Mouse (Mus musculus) lung, embryonic 16.5 days (tissue): ENCODE measurements around the gene Mad1l1. TPM values are rescaled to one million over a fixed set of nuclear protein-coding genes. Genes with fewer than 3 reads are reported as not detected.

Experiments used
- ATAC-seq: fragments of 200-750 bp; cut with Nextera tagmentation; 2 replicates; pipeline ENCODE4 v1.8.0; 2017; ENCODE audit warnings: low read depth, mild to moderate bottlenecking, moderate library complexity
- H3K27ac ChIP-seq: fragments of 300-500 bp; sonication (generic); 2 replicates; pipeline ENCODE4 v1.5.1; 2014; ENCODE audit warnings: mild to moderate bottlenecking, control low read depth, low read length
- H3K27me3 ChIP-seq: fragments of 300-500 bp; sonication (generic); 2 replicates; pipeline ENCODE4 v1.6.1; 2014; ENCODE audit warnings: low read depth, low read length, mixed read lengths; ENCODE audit not compliant: control insufficient read depth, insufficient read depth
- H3K36me3 ChIP-seq: fragments of 300-500 bp; sonication (generic); 2 replicates; pipeline ENCODE4 v1.6.1; 2014; ENCODE audit warnings: low read length; ENCODE audit not compliant: control insufficient read depth, insufficient read depth
- H3K4me1 ChIP-seq: fragments of 300-500 bp; sonication (generic); replicated peaks from 2 replicates; pipeline ENCODE4 v1.6.1; 2014; ENCODE audit warnings: low read length, mixed read lengths; ENCODE audit not compliant: control insufficient read depth, insufficient read depth
- H3K4me2 ChIP-seq: fragments of 300-500 bp; sonication (generic); 2 replicates; pipeline ENCODE4 v1.6.1; 2014; ENCODE audit warnings: low read depth, low read length, control low read depth
- H3K4me3 ChIP-seq: fragments of 300-500 bp; sonication (generic); 2 replicates; pipeline ENCODE4 v1.5.1; 2014; ENCODE audit warnings: mild to moderate bottlenecking, low read length, control low read depth
- H3K9ac ChIP-seq: fragments of 300-500 bp; sonication (generic); 2 replicates; pipeline ENCODE4 v1.6.1; 2014; ENCODE audit warnings: low read length, control low read depth
- H3K9me3 ChIP-seq: fragments of 300-500 bp; sonication (generic); 2 replicates; pipeline ENCODE4 v1.6.1; 2016; ENCODE audit warnings: low read length; ENCODE audit not compliant: control insufficient read depth
- WGBS: fragments of 180-500 bp; shearing (Covaris S2); extraction: QIAGEN DNeasy Blood & Tissue Kit; methylation state at CpG from one replicate; pipeline ENCODE4 v1.1.7; 2014; 5-methylcytosine and 5-hydroxymethylcytosine counted together
- polyA plus RNA-seq: library from polyadenylated mRNA; unstranded; fragments of >200 nt; fragmentation: Nextera tagmentation; extraction: Ambion mirVana; gene quantifications from 2 replicates; pipeline ENCODE4 v1.2.1, GENCODE M21; 2015

Mad1l1 gene
- polyA plus RNA-seq, 1 experiment from 2014 or later: 54.1 TPM

DNA sequence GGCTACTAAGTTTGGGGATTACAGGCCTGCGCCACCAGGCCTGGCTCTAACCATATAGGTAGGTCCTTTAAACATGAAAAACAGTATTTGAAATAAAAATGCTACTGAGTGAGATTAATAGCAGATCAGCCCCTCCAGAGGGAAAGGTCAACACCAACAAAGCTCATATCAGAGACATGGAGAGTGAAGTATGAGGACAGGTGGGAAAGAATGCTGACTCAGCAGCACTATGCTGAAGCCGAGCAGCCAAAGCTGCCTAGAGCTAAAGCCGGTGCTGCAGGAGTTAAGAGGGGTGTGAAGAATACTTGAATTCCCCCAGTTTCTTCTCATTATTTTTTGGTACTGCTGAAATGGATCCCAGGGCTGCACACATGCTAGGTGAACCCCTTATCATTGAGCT is 268.9 kb downstream of the Mad1l1 start:
- no peaks in the 10 kb centered on the region for H3K27me3 ChIP-seq
- no peaks in the 10 kb centered on the region for H3K9me3 ChIP-seq
- no peak overlapping the region for H3K4me2 ChIP-seq
- no peak for ATAC-seq
- WGBS: 72% methylated on average over 3 of the region's 3 CpGs
- H3K4me1 ChIP-seq: no peaks in the 10 kb centered on the region
- H3K36me3 ChIP-seq: no peaks in the 10 kb centered on the region
- no peak overlapping the region for H3K4me3 ChIP-seq
- H3K27ac ChIP-seq: no peak overlapping the region
- no peak overlapping the region for H3K9ac ChIP-seq

DNA sequence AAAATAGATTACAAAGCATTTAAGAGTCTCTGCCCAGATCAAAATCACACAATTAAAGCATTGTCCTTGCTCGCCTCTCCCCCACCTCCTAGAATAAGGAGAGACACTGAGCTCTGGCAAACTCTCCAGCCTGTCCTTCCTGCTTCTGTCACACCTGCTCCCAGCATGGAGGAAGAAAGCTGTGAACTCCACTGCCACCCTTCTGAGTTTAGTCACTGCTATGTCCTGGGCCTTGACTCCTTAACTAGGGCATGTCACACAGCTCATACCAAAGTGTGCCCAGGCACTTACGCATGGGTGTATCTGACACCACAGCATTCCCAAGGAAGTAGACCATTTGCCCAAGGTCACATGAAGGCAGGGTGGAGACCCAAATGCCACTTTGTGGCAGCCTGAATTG is 275.9 kb downstream of the Mad1l1 start:
- Histone ChIP-seq H3K36me3 (no peaks in the 10 kb centered on the region), H3K27me3 (no peaks in the 10 kb centered on the region), H3K27ac (no peak overlapping the region), H3K9ac (no peak overlapping the region), H3K4me1 (no peaks in the 10 kb centered on the region), H3K4me3 (no peak overlapping the region), H3K9me3 (no peaks in the 10 kb centered on the region), H3K4me2 (no peak overlapping the region)
- no peak for ATAC-seq
- WGBS: 87% methylated on average over 2 of the region's 2 CpGs

DNA sequence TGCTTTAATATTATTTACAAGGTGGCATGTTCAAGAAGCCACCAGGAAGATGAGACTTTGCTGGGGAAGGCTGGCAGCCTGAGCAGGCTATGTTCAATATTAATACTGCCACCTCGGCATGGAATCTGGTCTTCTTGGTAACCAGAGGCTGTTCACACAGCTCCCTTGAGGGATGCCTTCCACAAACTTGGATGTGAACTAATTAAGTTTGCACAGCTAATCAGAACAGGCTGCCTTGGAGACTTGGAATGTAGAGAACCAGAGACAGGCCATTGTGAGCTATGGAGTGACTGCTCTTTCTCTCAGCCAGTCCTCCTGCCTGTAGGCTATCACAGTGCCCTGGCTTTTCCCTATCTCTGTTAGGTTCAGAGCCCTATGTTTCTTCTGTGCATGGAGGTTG is 278.4 kb downstream of the Mad1l1 start:
- no peak for ATAC-seq
- Histone ChIP-seq H3K4me1 (no peaks in the 10 kb centered on the region), H3K4me3 (no peak overlapping the region), H3K9me3 (no peaks in the 10 kb centered on the region), H3K36me3 (no peaks in the 10 kb centered on the region), H3K27me3 (no peaks in the 10 kb centered on the region), H3K9ac (no peak overlapping the region), H3K27ac (no peak overlapping the region), H3K4me2 (no peak overlapping the region)
- 83% methylated on average over 1 of the region's 1 CpGs for WGBS

DNA sequence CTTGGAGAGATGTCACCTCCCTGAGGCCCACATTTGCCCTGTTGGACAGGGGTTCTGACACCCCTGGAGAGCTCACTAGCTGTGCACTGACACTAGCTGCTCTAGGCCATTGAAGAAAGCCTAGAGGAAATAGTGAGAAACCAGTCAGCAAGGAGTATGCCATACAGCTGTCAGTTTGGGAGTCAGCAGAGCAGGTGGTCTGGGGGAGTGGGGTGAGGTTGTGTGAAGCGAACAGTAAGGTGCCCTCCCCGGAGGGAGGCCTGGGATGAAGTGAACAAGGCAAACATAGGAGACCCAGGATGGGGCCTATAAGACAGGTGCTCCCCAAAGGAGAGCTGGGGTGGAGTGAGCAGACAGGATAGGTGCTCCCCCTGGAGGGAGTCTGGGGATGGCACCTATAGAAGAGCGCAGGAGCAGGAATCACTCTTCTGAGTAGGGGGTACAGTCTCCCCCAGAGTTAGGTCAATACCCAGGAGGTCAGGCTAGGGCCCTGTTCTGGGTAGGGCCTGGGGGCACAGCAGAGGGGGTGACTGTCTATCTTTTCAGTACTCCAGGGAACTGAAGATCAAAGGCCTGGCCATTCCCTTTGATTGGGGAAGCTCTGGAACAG is 279.2 kb downstream of the Mad1l1 start:
- Histone ChIP-seq H3K4me3 (no peak overlapping the region), H3K27ac (no peak overlapping the region), H3K9me3 (no peaks in the 10 kb centered on the region), H3K27me3 (no peaks in the 10 kb centered on the region), H3K4me2 (no peak overlapping the region), H3K36me3 (no peaks in the 10 kb centered on the region), H3K9ac (no peak overlapping the region), H3K4me1 (no peaks in the 10 kb centered on the region)
- 75% methylated on average over 3 of the region's 3 CpGs for WGBS
- ATAC-seq: no peak

DNA sequence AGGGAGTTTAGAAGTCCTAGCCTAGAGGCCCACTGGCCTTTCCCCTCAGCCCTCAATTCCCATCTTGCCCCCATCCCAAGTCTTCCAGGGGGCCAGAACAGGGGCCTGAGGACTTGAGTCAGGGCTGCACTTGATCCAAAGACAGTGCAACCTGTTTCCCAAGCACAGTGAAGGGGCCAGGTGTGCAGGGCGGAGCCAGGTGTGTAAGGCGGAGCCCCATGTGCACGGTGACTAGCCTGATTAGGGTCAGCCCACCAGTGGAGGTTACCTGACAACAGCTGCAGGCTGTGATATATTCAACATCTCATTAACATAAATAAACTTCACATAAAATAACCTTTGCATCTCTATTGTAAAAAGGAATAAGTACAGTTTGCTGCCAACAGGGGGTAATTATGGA is 280.3 kb downstream of the Mad1l1 start:
- Histone ChIP-seq H3K27me3 (no peaks in the 10 kb centered on the region), H3K4me1 (no peaks in the 10 kb centered on the region), H3K4me2 (no peak overlapping the region), H3K4me3 (no peak overlapping the region), H3K27ac (no peak overlapping the region), H3K9me3 (no peaks in the 10 kb centered on the region), H3K36me3 (no peaks in the 10 kb centered on the region), H3K9ac (no peak overlapping the region)
- 69% methylated on average over 3 of the region's 3 CpGs for WGBS
- ATAC-seq: no peak

DNA sequence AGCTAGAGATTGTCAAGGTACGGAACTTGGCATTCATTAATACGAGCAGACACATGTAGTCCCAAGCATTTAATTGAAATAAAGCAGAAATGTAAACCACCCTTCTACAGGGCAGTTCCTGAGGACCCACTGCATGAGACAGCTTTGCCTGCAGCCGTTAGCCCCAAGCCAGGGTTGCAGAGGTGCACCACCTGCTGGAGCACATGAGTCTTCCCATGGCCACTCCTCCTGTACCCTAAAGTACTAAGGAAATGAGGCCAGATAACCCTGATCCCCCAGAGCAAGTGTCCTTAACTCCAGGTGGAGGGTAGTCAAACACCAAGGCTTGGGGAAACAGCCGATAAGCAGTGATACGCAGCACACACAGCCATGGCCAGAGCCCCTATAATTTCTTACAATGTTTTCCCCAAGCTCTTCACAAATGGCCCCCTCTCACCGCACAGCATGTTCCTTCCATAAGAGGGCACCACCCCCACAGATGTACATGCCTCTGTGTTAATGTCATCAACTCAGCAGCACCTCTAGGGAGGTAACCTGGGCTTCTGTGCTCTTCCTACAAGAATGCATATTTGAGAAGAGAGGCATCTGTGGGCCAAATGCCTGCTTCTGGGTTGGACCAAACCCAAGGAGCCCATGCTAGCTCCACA is 283.6 kb downstream of the Mad1l1 start:
- Histone ChIP-seq H3K9me3 (no peaks in the 10 kb centered on the region), H3K27me3 (no peaks in the 10 kb centered on the region), H3K4me1 (no peaks in the 10 kb centered on the region), H3K4me2 (no peak overlapping the region), H3K27ac (no peak overlapping the region), H3K36me3 (no peaks in the 10 kb centered on the region), H3K4me3 (no peak overlapping the region), H3K9ac (no peak overlapping the region)
- WGBS: 81% methylated on average over 6 of the region's 6 CpGs
- ATAC-seq: no peak

DNA sequence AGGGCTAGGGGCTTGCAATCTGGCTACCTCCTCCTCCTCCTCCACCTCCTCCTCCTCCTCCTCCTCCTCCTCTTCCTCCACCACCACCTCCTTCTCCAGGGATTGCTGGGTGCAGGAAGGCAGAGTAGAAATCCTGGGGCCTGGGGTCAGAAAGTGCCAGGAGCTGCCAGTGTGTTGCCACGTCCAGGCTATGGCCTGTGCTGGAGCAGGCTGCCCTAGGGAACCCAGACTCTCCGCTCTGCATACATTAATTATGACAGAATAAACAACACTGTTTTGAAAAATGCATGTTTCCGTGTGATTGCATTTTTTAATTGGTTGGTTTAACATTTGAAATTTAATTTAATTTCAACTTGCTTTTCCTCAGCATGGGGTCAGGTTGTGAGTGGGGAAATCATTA is 285.7 kb downstream of the Mad1l1 start:
- H3K4me2 ChIP-seq: no peak overlapping the region
- H3K9ac ChIP-seq: no peak overlapping the region
- no peak overlapping the region for H3K27ac ChIP-seq
- H3K4me3 ChIP-seq: no peak overlapping the region
- H3K27me3 ChIP-seq: no peaks in the 10 kb centered on the region
- H3K9me3 ChIP-seq: no peaks in the 10 kb centered on the region
- no peak for ATAC-seq
- H3K4me1 ChIP-seq: no peaks in the 10 kb centered on the region
- no peaks in the 10 kb centered on the region for H3K36me3 ChIP-seq
- WGBS: 74% methylated on average over 3 of the region's 3 CpGs

DNA sequence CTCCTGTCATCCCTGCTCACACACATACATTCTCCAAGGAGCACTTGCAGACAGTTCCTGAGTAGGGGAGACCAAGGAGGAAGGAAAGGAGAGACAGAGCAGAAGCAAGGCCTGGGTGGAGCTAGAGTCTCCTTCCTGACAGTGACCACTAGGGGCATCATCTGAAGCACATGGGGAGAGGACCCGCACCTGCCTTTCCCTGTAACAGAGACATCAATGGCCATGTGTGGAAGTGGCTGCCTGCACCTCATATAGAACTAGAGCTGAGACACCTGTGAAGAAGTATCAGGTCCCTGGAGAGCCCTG is 286.4 kb downstream of the Mad1l1 start:
- Histone ChIP-seq H3K27ac (no peak overlapping the region), H3K4me1 (no peaks in the 10 kb centered on the region), H3K27me3 (no peaks in the 10 kb centered on the region), H3K4me2 (no peak overlapping the region), H3K9me3 (no peaks in the 10 kb centered on the region), H3K36me3 (no peaks in the 10 kb centered on the region), H3K4me3 (no peak overlapping the region), H3K9ac (no peak overlapping the region)
- no peak for ATAC-seq
- 30% methylated on average over 1 of the region's 1 CpGs for WGBS

DNA sequence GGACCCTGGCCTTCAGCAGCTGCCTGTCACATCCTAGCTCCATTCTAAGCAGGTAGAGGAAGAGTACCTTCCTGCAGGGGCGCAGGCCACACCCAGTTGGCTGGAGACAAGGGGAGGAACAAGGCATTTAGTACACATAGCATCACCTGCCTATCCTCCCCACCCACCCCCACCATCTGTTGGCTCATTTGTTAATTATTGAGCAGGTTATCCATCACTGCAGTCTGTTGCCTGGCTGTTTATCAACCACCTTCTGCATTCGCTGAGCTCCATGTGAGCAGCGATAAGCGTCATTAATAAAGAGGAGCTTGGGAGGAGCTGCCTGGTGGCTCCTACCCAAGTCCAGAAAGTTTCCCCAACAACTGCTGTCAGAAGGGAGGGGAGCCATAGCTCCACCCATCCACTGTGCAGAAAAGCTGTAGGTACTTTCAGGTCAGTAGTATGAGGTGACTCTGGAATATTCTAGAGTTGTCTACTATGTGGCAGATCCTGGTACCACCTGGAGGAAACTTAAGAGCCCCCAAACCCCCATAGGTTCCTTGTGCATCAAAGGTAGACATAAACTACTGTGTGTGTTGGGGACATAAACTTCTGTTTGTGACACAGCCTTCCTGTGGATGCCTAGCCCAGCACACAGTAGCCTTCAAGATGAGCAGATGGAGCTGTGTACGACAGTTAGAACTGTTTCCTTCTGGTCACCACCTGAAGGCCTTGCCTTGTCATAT is 286.9 kb downstream of the Mad1l1 start:
- H3K4me3 ChIP-seq: no peak overlapping the region
- WGBS: 86% methylated on average over 5 of the region's 5 CpGs
- no peak for ATAC-seq
- no peak overlapping the region for H3K4me2 ChIP-seq
- no peaks in the 10 kb centered on the region for H3K9me3 ChIP-seq
- no peak overlapping the region for H3K9ac ChIP-seq
- H3K4me1 ChIP-seq: no peaks in the 10 kb centered on the region
- no peak overlapping the region for H3K27ac ChIP-seq
- H3K36me3 ChIP-seq: no peaks in the 10 kb centered on the region
- no peaks in the 10 kb centered on the region for H3K27me3 ChIP-seq
